Mouse (Mus musculus) embryonic facial prominence, embryonic 14.5 days (tissue): ENCODE measurements at regions not wholly inside any gene's neighbourhood (a gene's known extent, or its start where the extent isn't known, plus 50 kb on each side); places are given as distances from the start of the nearest gene placed in this dataset.
"Not testable (repeated sequence)": the region's sequence is repeated elsewhere in the genome, so short reads cannot be mapped to it uniquely, and the experiment has no call there.

Experiments used
- ATAC-seq: fragments of 200-750 bp; cut with Nextera tagmentation; 2 replicates; pipeline ENCODE4 v1.8.0; 2017; ENCODE audit warnings: low read depth, moderate number of reproducible peaks, moderate TSS enrichment
- DNase-seq: peaks from one replicate; pipeline ENCODE4 v3.0.0-alpha.2; 2015; ENCODE audit warnings: low spot score
- H3K27ac ChIP-seq: fragments of 300-500 bp; sonication (generic); replicated peaks from 2 replicates; pipeline ENCODE4 v1.5.1; 2014; ENCODE audit warnings: low read depth, mild to moderate bottlenecking, low read length, moderate library complexity
- H3K27me3 ChIP-seq: fragments of 300-500 bp; sonication (generic); replicated peaks from 2 replicates; pipeline ENCODE4 v1.6.1; 2014; ENCODE audit warnings: low read length; ENCODE audit not compliant: control insufficient read depth, insufficient read depth
- H3K36me3 ChIP-seq: fragments of 300-500 bp; sonication (generic); 2 replicates; pipeline ENCODE4 v1.6.1; 2014; ENCODE audit warnings: low read length, mixed read lengths; ENCODE audit not compliant: control insufficient read depth, insufficient read depth
- H3K4me1 ChIP-seq: fragments of 300-500 bp; sonication (generic); 2 replicates; pipeline ENCODE4 v1.6.1; 2014; ENCODE audit warnings: antibody characterized with exemption, low read length; ENCODE audit not compliant: control insufficient read depth, insufficient read depth
- H3K4me2 ChIP-seq: fragments of 300-500 bp; sonication (generic); 2 replicates; pipeline ENCODE4 v1.6.1; 2014; ENCODE audit warnings: low read depth, mild to moderate bottlenecking, low read length, moderate library complexity, mixed read lengths
- H3K4me3 ChIP-seq: fragments of 300-500 bp; sonication (generic); 2 replicates; pipeline ENCODE4 v1.5.1; 2014; ENCODE audit warnings: low read depth, mild to moderate bottlenecking, low read length
- H3K9ac ChIP-seq: fragments of 300-500 bp; sonication (generic); 2 replicates; pipeline ENCODE4 v1.6.1; 2014; ENCODE audit warnings: low read depth, mild to moderate bottlenecking, low read length, moderate library complexity, mixed read lengths
- H3K9me3 ChIP-seq: fragments of 300-500 bp; sonication (generic); 2 replicates; pipeline ENCODE4 v1.6.1; 2016; ENCODE audit warnings: low read length; ENCODE audit not compliant: control insufficient read depth
- WGBS: fragments of 180-500 bp; shearing (Covaris S2); extraction: QIAGEN DNeasy Blood & Tissue Kit; methylation state at CpG from one replicate; pipeline ENCODE4 v1.1.7; 2014; 5-methylcytosine and 5-hydroxymethylcytosine counted together

DNA sequence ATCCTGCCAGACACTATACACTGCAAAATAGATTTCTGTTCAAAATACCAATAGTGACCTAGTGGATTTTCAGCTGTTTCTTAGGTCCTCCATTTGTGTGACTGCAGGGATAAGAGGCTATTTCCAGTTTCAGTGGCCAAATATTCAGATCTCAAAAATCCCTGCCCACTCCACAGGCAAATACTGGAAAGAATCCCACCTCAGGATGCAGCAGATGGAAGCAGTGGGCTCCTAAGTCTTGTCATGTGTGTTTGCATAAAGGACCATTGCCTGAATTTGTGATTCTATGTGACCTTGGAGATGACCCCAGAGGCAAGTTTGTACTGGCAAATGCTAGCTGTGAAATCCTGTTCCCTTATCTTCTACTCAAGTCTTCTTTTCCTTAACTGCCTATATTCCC, 175.2 kb upstream of the Thrb start:
- no peak for DNase-seq
- H3K27me3 ChIP-seq, result no peaks in the 10 kb centered on the region
- H3K27ac ChIP-seq, result no peak overlapping the region
- no peak overlapping the region for H3K9ac ChIP-seq
- H3K4me1 ChIP-seq, result no peaks in the 10 kb centered on the region
- H3K4me3 ChIP-seq, result no peak overlapping the region
- no peaks in the 10 kb centered on the region for H3K9me3 ChIP-seq
- H3K4me2 ChIP-seq, result no peak overlapping the region
- H3K36me3 ChIP-seq, result no peaks in the 10 kb centered on the region
- ATAC-seq, result no peak

DNA sequence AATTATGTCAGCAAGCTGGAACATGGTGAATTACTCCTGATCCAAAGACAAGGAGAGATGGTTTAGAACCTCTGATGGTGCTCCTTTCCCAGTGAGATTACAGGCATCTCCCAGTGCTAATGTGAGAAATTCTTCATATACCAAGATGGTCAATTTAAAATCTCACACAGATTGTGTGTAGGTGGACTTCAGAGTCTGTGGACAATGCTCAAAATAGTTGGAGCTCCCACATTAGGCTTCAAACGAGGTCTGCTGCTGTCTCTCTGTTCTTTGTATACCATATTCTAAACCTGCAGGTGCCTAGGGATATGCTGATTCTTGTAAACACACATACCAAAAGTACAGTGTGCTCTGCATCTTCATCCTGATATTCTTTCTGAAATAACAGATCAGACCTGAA, 146.3 kb upstream of the Thrb start:
- Histone ChIP-seq H3K9me3 (no peaks in the 10 kb centered on the region), H3K9ac (no peak overlapping the region), H3K4me1 (no peaks in the 10 kb centered on the region), H3K4me2 (no peak overlapping the region), H3K36me3 (no peaks in the 10 kb centered on the region), H3K27me3 (no peaks in the 10 kb centered on the region), H3K27ac (no peak overlapping the region), H3K4me3 (no peak overlapping the region)
- DNase-seq (no peak), ATAC-seq (no peak)
- WGBS, result 50% methylated on average over 1 of the region's 1 CpGs

DNA sequence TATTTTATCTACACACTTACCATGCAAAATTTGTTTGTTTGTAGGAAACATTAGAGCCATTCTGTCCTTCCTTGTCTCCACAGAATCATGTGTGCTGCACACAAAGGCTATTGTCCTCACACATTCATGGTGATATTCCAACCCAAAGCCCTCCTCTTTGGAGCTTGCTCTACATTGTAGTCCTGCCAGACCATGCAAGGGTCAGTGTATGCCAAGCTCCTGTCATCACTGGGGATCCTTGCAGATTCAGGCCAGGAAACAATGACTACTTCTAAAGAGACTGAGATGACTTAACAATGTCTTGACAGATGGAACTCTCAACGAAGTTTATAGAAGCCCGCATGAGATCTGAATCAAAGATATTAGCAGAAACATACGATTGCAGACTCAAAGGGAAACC, 137.4 kb upstream of the Thrb start:
- WGBS, result 82% methylated on average over 3 of the region's 3 CpGs

DNA sequence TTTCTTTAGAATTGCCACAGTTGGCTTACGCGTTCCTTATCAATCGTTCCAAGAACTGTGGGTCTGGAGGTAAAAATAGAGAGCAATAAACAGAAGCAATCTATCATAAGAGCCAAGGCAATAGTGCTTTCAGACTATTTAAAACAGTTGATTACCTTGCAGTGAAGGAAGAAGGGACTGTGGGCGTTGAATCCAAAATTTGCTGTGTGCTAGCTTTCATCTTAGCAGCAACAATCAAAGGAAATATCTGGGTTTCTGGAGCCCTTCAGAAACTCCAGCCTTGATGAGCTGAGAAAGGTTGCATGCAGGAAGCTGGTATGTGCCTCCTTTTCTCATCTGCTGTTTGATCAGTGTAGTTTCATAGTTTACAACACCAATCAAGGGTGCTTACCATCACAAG, 136.1 kb upstream of the Thrb start:
- H3K27me3 ChIP-seq, result no peaks in the 10 kb centered on the region
- 86% methylated on average over 4 of the region's 4 CpGs for WGBS
- H3K4me3 ChIP-seq, result no peak overlapping the region
- ATAC-seq, result no peak
- H3K4me2 ChIP-seq, result no peak overlapping the region
- DNase-seq, result no peak
- H3K9me3 ChIP-seq, result no peaks in the 10 kb centered on the region
- H3K36me3 ChIP-seq, result no peaks in the 10 kb centered on the region
- no peak overlapping the region for H3K9ac ChIP-seq
- no peaks in the 10 kb centered on the region for H3K4me1 ChIP-seq
- no peak overlapping the region for H3K27ac ChIP-seq

More for the DNA sequence above, 137.4 kb upstream of the Thrb start:
- H3K36me3 ChIP-seq, result no peaks in the 10 kb centered on the region
- no peaks in the 10 kb centered on the region for H3K4me1 ChIP-seq
- ATAC-seq (no peak), DNase-seq (peak; percentile 2)
- H3K27me3 ChIP-seq, result no peaks in the 10 kb centered on the region
- H3K4me3 ChIP-seq, result no peak overlapping the region
- no peak overlapping the region for H3K27ac ChIP-seq
- H3K4me2 ChIP-seq, result no peak overlapping the region
- no peak overlapping the region for H3K9ac ChIP-seq
- no peaks in the 10 kb centered on the region for H3K9me3 ChIP-seq

DNA sequence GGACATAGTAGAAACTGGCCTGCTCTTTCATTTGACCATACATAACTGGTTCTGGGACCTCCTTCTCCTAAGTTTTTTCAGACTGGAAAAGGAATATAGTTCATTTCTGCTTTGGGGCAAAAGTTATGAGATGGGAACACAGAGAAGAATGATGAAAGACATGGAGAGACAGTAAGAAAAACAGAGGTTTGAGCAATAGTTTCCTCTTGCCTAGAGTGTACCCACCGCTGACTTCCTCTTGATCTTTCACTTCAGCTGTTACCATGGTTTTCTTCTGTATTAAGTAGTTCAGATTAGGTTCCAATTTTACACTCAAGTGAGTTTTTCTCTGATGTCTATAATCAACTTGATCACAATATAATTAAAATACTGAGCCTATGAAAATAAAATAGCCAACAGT, 120.7 kb upstream of the Thrb start:
- H3K4me1 ChIP-seq, result no peaks in the 10 kb centered on the region
- no peak overlapping the region for H3K4me3 ChIP-seq
- WGBS, result 73% methylated on average over 1 of the region's 1 CpGs
- no peaks in the 10 kb centered on the region for H3K36me3 ChIP-seq
- H3K27ac ChIP-seq, result no peak overlapping the region
- no peaks in the 10 kb centered on the region for H3K27me3 ChIP-seq
- no peak overlapping the region for H3K4me2 ChIP-seq
- no peaks in the 10 kb centered on the region for H3K9me3 ChIP-seq
- ATAC-seq, result no peak
- DNase-seq, result no peak
- no peak overlapping the region for H3K9ac ChIP-seq

DNA sequence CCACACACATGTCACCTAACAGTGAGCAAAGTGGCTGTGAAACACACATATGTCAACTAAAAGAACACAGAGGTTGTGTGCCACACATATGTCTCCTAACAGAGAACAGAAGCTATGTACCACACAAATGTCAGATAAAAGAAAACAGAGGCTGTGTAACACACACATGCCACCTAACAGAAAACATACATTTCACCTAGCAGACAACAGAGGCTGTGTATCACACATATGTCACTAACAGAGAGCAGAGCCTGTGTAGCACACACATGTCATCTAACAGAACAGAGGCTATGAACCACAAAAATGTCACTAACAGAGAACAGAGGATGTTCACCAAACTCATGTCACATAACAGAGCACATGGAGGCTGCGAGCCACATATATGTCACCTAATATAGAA, 103.6 kb upstream of the Thrb start:
- Histone ChIP-seq H3K4me3 (no peak overlapping the region), H3K9me3 (no peaks in the 10 kb centered on the region), H3K27ac (no peak overlapping the region), H3K4me2 (no peak overlapping the region), H3K9ac (no peak overlapping the region), H3K27me3 (no peaks in the 10 kb centered on the region), H3K36me3 (no peaks in the 10 kb centered on the region), H3K4me1 (no peaks in the 10 kb centered on the region)
- 95% methylated on average over 1 of the region's 1 CpGs for WGBS
- ATAC-seq (no peak), DNase-seq (no peak)

DNA sequence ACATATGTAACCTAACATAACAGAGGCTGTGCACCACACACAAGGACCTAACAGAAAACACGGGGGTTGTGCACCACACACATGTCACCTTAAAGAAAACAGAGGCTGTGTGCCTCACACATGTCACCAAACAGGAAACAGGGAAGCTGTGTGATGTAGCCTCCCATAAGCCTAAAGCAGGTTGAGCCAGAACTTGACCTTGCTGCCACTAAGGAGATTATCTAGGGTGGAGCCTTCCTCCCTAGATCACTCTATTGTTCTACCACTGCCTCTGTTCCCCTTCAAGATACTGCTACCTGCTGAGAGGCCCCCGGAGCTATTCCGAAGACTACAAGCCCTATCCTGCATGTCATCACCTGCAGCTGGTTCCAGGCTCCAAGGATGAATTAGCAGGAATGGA, 100.1 kb upstream of the Thrb start:
- not testable (repeated sequence) for H3K4me1 ChIP-seq, H3K27me3 ChIP-seq, H3K9me3 ChIP-seq, H3K27ac ChIP-seq, H3K36me3 ChIP-seq, H3K4me2 ChIP-seq, H3K9ac ChIP-seq, DNase-seq, H3K4me3 ChIP-seq, ATAC-seq
- WGBS, result 43% methylated on average over 3 of the region's 3 CpGs

DNA sequence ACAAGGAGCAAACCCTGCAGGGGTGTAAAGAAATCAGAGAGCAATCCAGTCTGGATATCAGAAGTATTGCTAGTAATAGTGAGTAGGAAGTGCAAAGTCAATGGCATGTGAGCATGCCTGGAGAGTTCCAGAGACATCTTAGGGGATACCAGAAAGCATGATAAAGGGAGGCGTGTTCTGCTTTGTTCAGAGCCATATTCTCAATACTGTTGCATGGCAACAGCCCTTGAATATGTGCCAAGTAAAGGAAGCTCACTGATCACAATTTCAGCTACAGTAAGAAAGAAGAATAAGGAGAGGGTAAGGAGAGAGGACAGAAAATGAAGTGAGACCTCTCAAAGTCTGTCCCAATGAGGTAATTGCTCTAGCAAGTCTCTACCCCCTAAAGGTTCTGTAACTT, 92.1 kb upstream of the Thrb start:
- no peak overlapping the region for H3K4me3 ChIP-seq
- no peaks in the 10 kb centered on the region for H3K27me3 ChIP-seq
- no peaks in the 10 kb centered on the region for H3K4me1 ChIP-seq
- ATAC-seq, result no peak
- no peak overlapping the region for H3K4me2 ChIP-seq
- no peak overlapping the region for H3K9ac ChIP-seq
- 74% methylated on average over 1 of the region's 1 CpGs for WGBS
- H3K36me3 ChIP-seq, result no peaks in the 10 kb centered on the region
- no peak overlapping the region for H3K27ac ChIP-seq
- H3K9me3 ChIP-seq, result no peaks in the 10 kb centered on the region
- DNase-seq, result no peak

DNA sequence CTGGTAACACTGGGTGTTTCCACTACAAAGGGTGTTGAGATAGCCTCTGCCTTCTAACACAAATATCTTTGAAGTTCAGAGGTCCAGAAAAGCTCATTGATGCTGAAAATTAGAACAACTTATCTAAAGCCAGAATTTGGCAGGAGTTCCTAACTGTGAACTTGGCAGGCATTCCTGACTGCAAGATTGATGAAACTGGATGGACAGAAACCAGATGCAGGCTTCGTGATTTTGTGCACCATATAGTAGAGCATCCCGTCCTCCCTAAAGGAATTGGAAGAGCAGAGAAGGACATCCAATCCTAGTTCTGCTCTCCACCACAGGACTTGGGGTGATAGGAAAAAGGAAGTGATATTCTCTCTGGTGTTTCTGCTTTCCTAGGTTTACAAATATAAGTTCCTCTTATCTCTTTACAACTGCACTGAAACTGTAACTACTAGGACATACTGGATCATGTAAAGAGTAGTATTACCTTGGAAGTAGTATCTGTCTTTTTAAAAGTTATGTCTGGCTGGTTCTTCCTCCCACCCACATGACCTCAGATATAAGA, 90.9 kb upstream of the Thrb start:
- H3K36me3 ChIP-seq, result no peaks in the 10 kb centered on the region
- no peak overlapping the region for H3K27ac ChIP-seq
- H3K4me3 ChIP-seq, result no peak overlapping the region
- no peaks in the 10 kb centered on the region for H3K4me1 ChIP-seq
- H3K27me3 ChIP-seq, result no peaks in the 10 kb centered on the region
- no peak overlapping the region for H3K4me2 ChIP-seq
- 53% methylated on average over 2 of the region's 2 CpGs for WGBS
- no peak for ATAC-seq
- no peaks in the 10 kb centered on the region for H3K9me3 ChIP-seq
- DNase-seq, result peak; percentile 63
- H3K9ac ChIP-seq, result no peak overlapping the region
